Mouse (Mus musculus) B cell, adult 2 months (primary cell): Measurements from ENCODE around the gene Olig3.
"Not testable (repeated sequence)": the region's sequence is repeated elsewhere in the genome, so short reads cannot be mapped to it uniquely, and the experiment has no call there.

Experiments
- DNase-seq, 2 experiments: peaks; one replicate each; pipeline ENCODE4 v3.0.0; 2022

Gene Olig3

DNA sequence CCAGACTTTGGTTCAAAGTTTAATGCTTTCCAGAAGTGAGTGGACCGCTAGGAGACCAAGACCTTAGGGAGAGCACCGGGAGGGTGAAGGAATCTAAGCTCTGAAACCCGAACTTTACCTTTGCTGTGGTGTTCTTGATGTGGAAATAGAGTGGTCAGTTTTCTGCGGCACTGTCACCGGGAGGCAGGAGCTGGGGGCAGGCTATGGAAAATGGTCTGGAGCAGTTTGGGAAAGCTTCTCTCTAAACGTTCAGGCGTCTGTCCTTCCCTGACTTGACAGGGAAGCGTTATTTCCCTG is 5.9 kb downstream of the Olig3 start:
- no peak for DNase-seq

DNA sequence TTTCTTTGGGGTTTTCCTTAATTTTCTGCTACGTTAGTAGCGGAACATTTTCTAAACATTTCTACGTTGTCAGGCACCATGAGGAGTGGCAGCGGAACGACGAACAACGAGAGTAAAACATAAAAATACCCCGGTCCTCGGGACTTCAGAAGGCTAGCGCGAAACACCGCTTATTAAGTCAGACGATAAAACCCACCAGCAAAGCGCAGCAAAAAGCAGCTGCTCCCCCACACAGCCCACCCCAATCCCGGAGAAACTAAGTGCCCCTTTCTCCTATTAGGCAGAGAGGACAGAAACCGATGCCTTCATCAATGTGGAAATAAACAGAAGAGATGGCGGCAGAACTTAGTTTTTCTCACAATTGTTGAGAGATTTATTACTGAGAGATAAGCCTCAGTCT is 6.5 kb downstream of the Olig3 start:
- DNase-seq: no peak

DNA sequence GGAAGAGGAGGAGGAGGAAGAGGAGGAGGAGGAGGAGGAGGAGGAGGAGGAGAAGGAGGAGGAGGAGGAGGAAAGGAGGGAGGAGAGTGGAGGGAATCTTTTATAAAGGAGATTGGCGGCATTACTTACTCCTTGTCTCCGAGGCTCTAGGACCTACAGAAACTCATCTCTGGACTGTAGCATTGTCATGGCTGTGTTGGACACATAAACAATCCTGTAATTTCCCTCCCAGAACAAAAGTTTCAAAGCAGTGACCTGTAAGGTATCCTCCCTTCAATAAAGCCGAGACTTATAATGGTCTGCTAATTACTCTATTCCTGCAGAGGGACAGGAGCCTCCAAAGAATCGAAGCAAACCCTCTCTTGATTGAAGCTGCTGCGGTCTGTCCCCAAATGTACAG is 7.0 kb downstream of the Olig3 start:
- DNase-seq: no peak

DNA sequence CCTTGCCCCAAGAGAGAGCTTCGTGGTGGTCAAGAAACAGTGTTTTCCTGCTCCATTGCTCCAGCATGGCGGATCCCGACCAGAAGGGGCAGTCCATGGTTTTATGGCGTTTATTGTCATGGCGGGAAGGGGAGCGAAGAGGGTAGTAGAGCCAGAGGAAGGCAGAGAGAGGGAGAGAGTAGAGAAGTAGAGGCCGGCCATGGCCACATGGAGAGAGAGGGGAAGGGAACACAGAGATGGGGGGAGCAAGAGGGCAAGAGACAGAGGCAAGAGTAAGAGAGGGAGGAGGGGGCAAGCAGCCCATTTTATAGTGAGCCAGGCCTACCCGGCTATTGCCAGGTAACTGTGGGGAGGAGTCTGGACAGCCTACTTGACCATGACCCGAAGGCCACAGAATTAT is 12.8 kb downstream of the Olig3 start:
- no peak for DNase-seq

- no peak for DNase-seq
Measured at GRCm38 (mm10) chr10:19370146-19370545, 13.8 kb downstream of the Olig3 start.

DNA sequence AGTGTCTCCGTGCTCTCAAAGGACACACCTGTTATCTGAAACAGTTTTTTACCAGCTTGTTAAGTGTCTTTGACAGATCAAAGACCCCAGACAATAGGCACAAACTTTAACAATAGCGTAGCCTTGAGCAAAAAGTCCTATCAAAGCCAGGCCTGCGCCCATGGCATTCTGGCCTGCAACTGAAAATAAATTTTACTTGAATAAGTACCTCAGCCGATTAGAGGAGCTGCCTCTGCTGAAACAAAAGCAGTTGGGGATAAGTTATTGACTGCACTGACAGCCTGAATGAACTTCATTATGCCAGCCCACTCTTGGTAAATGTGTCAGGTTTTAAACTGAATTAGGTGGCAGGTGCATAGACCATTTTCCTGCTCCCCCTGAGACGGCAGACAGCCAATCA is 15.9 kb downstream of the Olig3 start:
- DNase-seq: no peak

GRCm38 (mm10) chr10:19373797-19374196 is 17.5 kb downstream of the Olig3 start:
- DNase-seq: no peak

GRCm38 (mm10) chr10:19374311-19374710 is 18.0 kb downstream of the Olig3 start:
- no peak for DNase-seq

GRCm38 (mm10) chr10:19375838-19376237 is 19.5 kb downstream of the Olig3 start:
- no peak for DNase-seq

DNA sequence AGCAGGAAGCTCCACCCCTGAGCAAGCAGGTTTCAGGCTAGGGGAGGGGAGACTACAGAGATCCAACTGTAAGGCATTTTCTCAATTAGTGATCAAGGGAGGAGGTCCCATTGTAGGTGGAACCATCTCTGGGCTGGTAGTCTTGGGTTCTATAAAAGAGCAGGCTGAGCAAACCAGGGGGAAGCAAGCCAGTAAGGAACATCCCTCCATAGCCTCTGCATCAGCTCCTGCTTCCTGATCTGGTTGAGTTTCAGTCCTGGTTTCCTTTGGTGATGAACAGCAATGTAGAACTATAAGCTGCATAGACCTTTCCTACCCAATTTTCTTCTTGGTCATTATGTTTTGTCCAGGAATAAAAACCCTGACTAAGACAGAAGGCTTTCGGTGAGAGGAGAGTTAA is 24.6 kb downstream of the Olig3 start:
- not testable (repeated sequence) for DNase-seq

- no peak for DNase-seq
Measured at GRCm38 (mm10) chr10:19384176-19384575, 27.8 kb downstream of the Olig3 start.

DNA sequence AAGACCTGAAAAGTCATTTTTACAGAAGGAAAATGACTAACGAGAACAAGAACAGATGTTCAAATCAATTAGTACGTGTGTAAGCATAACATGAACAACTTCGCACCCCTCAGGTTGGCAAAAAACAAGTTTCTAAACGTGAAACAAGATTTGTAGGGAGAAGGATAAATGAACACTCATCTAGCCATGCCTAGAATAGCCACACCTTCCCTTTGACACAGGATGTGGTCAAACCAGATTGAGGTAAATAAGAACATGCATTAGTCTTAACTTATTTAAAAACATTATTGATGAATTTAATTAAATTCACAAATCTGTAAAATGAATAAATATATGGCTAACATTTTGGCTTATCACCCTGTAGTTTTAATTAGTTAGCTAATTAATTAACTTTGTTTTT is 35.5 kb downstream of the Olig3 start:
- no peak for DNase-seq

GRCm38 (mm10) chr10:19396485-19397137 is 40.3 kb downstream of the Olig3 start:
- no peak for DNase-seq

DNA sequence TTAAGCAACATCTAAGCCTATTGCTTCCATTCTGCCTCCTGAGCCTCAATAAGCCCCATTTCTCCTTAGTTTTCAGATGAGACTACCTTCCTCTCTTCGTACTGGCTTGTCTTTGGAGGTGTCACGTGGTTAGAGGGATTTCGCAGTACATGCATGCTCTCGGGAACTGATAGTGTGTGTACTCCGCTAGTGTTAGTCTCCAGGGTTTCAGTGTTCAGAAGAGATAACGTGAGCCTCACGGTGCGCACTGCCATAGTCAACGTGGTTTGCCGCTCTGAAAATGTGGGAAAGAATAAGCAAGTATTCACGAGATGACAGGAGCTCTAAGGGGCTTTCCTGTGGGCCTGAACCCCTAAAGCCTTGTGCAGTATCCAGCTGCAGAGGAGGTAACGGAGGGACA is 41.1 kb downstream of the Olig3 start:
- no peak for DNase-seq

- DNase-seq: no peak
Measured at GRCm38 (mm10) chr10:19401136-19401535, 44.8 kb downstream of the Olig3 start.

DNA sequence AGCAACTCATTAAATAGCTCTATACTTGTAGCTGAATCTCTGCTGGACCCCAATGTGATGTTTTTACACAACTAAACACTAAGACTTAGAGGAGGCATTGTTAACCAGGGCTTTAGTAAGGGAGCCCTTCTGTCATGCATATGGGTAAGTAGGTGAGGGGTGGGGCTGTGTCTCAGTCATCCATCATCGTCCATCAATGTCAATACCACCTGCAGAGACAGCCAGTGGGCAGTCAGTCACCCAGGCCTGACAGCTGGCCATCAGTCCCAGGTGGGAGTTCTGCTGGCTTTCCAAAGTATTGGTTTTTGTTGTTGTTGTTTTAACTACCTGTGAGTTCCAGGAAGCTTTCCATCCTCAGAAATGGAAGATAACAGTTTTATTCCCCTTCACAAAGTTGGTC is 48.1 kb downstream of the Olig3 start:
- DNase-seq: no peak

DNA sequence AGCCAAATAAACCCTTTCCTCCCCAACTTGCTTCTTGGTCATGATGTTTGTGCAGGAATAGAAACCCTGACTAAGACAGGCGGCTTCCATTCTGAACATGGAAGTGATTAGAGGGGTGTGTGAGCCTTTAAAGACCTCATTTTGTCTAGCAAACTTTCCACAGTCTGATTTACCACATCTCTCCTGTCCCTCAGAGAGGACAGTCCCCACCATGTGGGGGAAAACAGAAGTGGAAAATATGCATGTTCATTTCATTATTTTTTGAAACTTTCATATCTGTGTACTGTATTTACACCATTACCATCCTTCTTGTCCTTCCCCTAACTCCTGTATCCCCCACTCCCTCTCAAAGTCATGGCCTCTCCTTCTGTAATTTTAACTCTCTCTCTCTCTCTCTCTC is 49.6 kb downstream of the Olig3 start:
- DNase-seq: no peak

DNA sequence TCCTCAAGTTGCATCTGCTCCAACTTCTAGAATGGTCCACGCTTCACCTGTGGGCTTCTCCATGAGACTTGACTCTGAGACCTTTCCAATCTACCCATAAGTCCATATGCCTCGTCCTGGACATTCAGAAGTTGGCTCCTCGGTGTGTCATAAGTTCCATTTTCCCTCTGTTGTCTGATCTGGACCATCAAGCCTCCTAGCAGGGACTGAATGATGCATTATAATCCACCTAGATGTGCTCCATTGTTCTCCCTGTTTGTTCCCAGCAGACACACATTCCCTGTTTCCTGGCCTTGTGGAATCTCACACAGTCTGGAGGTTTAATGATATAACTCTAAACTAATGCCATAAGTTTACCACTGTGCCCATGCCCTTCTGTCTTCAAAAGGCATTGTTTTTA is 50.8 kb downstream of the Olig3 start:
- DNase-seq: no peak
